Mouse (Mus musculus): Measurements from ENCODE around the gene 5430427O19Rik. TPM values are rescaled to one million over a fixed set of nuclear protein-coding genes. Genes with fewer than 3 reads are reported as not detected.

5430427O19Rik gene
- polyA plus RNA-seq, 1 experiment, result 3.9 TPM

GRCm38 (mm10) chrX:85932991-85933390, 62.8 kb downstream of the 5430427O19Rik start:
- 0% methylated on average over 2 of the region's 2 CpGs for whole genome bisulfite sequencing
- H3K4me1 ChIP-seq (ENCODE audit: control insufficient read depth, insufficient read depth, low read length), result no peaks in the 10 kb centered on the region
- no peak overlapping the region for H3K27ac ChIP-seq (ENCODE audit: control insufficient read depth, insufficient read depth, low read depth, low read length, poor library complexity)
- H3K4me3 ChIP-seq (replicated peaks; ENCODE audit: control insufficient read depth, low read depth, low read length), result no peak overlapping the region
- TF ChIP-seq CTCF (IDR thresholded peaks at IDR 0.05; ENCODE audit: control insufficient read depth, insufficient read depth, low read length) (no peak), POLR2A (IDR thresholded peaks at IDR 0.05; ENCODE audit: borderline replicate concordance, control insufficient read depth, low read depth, low read length) (no peak)

Other genes starting within 250 kb of the 5430427O19Rik start
- gene Gk, start 93.5 kb upstream of the 5430427O19Rik start, polyA plus RNA-seq (2011; ENCODE audit: insufficient read depth, insufficient read length, low replicate concordance, missing spikeins), result 3.9 and 4.0 TPM in 2 replicates
- gene Samt3, start 173.8 kb downstream of the 5430427O19Rik start, polyA plus RNA-seq (2011; ENCODE audit: insufficient read depth, insufficient read length, low replicate concordance, missing spikeins), result not detected in 2 replicates

All from bone marrow, adult 2 months (tissue).